Mouse (Mus musculus) spleen, embryonic (tissue): ENCODE measurements around the gene Znhit6.

Experiments
- CTCF ChIA-PET: fragments of 350-600 bp; sonication (Branson Sonifier 250); formaldehyde crosslinking; loops from one replicate; lab custom pipeline; 2022; lab: Charles Lee

The Znhit6 gene

GRCm38 (mm10) chr3:145575743-145576481 is at the start of gene Znhit6:
Znhit6 (plus strand) TSS chr3:145576205.
- CTCF ChIA-PET, result no interaction called here

- CTCF ChIA-PET, result no interaction called here
Measured at GRCm38 (mm10) chr3:145537870-145538269, 38.1 kb upstream of the Znhit6 start.

GRCm38 (mm10) chr3:145548441-145549415 is 27.3 kb upstream of the Znhit6 start:
- CTCF ChIA-PET, result no interaction called here

DNA sequence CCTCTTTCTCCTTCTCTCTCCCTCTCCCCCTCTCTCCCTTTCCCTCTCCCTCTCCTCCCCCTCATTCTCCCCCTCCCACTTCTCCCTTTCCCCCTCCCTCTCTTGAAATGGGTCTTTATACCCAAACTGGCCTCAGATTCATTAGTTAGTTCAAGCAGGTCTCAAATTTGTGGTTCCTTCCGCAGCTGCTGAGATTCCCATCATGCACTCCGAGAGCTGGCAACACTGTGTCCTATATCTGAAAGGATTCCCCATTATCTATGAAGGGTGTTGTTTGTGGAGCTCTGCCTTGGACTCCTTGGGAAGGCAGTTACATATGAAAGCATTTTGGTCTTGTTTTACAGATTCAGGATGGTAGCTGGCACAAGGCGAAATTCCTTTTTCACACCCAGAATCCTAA is 25.8 kb upstream of the Znhit6 start:
- CTCF ChIA-PET, result no interaction called here

DNA sequence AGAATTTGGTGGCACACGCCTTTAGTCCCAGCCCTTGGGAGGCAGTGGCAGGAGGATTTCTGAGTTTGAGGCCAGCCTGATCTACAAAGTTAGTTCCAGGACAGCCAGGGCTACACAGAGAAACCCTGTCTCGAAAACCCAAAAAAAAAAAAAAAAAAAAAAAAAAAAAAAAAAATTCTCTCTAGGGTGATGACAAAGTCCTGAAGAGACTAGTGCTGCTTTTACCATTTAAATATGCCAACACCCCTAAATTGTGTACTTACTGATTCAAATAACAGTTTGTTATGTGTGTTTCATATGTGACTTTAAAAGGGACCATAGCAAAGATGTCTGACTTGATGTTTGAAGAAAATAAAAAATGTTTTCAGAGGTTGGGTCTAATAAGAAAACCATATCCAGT is 21.6 kb upstream of the Znhit6 start:
- CTCF ChIA-PET, result no interaction called here

GRCm38 (mm10) chr3:145556206-145556605 is 19.8 kb upstream of the Znhit6 start:
- CTCF ChIA-PET, result no interaction called here

DNA sequence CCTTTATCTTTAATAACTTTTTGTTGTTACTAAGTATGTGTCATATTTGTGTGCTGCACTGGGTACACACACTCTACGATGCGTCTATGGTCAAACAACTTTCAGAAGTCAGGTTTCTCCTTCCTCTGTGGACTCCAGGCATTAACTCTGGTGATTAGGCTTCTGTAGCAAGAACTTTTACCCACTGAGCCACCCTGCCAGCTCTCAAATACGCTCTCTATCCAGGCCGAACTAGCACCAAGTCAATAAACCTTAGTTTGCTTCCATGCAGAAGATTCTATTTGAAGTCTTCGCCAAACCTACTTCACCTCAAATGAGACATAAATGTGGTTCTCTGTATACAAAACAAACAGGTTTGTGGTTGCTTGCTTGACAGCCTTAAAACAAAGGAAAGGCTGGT is 16.3 kb upstream of the Znhit6 start:
- CTCF ChIA-PET, result no interaction called here

DNA sequence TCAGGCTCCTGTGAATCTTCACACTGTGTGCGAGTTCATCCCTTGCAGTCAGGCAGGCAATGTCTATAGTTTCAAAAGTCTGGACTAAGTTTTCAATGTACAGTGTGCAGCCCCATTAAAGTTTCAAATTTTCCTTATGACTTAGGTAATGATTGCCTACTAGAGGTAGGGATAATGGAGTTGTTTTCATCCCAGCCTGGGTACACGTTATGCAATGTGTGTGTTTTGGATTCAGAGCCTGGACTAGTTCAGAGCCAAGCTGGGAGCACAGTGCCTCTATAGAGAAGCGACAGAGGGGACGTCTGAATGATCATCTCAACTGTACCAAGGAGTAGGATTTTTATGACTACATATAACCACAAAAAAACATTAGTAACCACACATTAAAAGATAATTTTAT is 15.9 kb upstream of the Znhit6 start:
- CTCF ChIA-PET, result no interaction called here

- CTCF ChIA-PET, result interaction anchor here (1.0 kb wide), 1 partner anchor 22 kb away, joined by 3 read pairs; no protein-coding TSS in a partner anchor
Measured at GRCm38 (mm10) chr3:145574468-145574867, 1.5 kb upstream of the Znhit6 start.

DNA sequence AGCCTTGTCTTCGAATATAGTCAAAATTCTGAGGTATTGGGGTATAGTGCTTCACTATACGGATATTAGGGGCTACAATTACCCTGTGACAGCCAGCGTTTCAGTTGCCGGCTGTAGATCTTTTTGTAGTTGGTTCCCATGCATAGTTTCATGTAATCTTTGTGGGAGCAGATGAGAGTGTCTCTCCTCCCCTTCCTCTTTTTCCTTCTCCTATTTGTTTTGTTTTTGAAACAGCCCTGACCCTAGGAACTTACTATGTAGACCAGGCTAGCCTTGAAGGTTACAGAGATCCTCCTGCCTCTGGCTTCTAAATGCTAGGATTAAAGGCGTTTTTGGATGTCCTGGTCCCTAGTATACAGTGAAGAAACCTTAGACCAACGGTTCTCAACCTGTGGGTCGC is 665 bp upstream of the Znhit6 start:
- CTCF ChIA-PET, result interaction anchor here (1.0 kb wide), 1 partner anchor 21 kb away, joined by 3 read pairs; no protein-coding TSS in a partner anchor

GRCm38 (mm10) chr3:145576482-145576822 is 447 bp downstream of the Znhit6 start:
- CTCF ChIA-PET, result no interaction called here

DNA sequence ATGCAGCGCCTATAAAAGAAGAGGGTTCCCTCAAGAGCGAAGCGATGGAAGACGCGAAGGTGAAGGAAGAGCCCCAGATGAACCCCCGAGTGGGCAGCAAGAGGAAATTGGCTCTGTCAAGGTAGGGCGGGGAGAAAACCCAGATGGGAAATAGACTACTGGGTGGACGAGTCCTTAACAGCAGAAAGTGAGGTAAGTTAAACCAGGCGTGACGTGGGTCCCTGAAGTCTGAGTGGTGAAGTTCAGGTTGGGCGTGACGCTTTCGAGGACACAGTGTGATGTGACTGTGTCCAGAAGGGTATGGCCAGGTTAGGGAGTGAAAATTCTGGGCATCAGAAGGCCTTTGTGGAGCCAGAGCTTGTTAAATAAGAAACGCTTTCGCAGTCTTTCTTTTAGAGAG is 871 bp downstream of the Znhit6 start:
- CTCF ChIA-PET, result no interaction called here

DNA sequence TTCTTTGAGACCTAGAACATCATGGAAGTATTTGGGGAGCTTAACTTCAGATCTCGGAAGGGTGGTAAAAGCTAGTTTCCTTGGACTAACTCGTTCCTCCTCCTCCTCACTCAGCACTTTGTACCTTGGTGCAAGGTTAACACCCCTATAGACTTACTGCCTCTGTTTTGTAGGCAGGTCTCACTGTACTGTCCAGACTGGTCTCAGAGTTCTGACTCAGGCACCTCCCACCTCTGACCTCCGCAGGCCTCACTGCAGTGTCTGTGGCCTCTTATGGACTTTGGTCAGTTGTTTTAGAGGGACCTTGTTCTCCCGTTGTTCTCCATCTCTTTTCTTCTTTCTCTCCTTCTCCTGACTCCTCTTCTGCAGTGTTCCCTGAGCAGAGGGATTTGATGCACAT is 7.0 kb downstream of the Znhit6 start:
- CTCF ChIA-PET, result no interaction called here

DNA sequence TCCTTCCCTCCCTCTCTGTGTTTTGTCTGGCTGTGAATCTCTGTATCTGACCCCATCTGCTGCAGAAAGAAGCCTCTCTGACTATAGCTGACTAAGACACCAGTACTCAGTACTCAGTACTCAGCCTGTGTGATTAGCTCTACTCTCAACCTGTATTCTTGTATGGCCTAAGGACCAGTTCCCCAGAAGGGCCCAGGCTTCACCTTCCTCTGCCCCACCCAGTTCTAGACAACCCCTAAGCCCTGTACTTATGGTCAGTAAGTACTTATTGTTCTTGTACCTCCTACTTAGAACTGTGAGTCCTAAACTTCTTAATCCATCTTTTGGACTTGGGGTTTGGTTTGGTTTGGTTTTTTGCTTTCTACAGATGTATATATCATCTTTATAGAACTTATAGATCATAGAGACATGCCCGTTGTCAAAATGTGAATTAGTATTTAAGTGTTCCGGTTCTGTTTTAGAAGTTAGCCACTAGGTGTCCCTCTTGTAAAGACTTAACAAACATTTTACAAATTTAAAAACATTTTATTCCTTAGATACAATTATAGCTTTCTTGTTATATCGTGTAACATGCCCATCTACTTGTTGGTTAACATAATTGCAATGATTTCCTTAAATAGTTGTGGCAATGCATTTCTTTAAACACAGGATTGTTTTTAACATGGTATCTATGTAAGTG is 7.7 kb downstream of the Znhit6 start:
- CTCF ChIA-PET, result no interaction called here

GRCm38 (mm10) chr3:145590562-145590961 is 14.6 kb downstream of the Znhit6 start:
- CTCF ChIA-PET, result no interaction called here

GRCm38 (mm10) chr3:145591841-145592542 is 16.0 kb downstream of the Znhit6 start:
- CTCF ChIA-PET, result no interaction called here

DNA sequence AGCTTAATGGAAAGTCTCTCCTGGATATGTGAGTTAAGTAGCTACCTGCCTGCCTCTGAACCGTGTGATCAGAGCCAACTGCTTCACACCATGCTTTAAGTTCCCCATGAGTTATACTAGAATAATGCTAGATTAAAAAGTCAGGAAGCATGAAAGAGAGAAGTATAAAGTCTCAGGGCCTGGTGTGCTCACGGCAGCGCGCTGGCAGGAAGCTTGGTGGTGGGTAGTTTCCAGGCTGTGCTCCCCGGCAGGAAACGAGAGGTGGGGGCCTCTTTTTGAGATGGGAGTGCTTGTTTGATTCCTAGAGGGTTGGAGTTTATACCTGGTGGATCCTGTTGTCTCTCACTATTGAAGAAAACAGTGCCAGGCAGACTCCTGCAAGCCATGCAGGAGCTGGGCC is 19.3 kb downstream of the Znhit6 start:
- CTCF ChIA-PET, result no interaction called here

GRCm38 (mm10) chr3:145599059-145599458 is 23.1 kb downstream of the Znhit6 start:
- CTCF ChIA-PET, result no interaction called here

- CTCF ChIA-PET, result no interaction called here
Measured at GRCm38 (mm10) chr3:145600801-145601200, 24.8 kb downstream of the Znhit6 start.

DNA sequence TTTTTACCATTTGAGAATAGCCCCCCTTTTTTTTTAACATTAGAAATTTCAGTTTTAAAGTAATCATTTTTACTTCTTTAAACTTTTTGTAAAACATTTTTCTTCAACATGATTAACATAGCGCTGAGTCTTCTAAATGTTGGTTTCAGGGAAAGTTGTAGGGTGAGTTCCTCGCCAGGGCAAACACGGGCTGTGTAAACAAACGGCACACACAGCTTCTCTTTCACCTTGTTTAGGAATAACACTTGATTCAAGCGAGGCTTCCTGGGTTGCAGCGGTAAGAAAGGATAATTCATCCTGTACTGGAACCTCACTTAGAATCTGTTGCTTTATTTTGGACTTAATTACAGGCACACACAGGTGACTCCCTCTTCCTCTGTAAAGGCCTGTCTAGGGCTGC is 25.3 kb downstream of the Znhit6 start:
- CTCF ChIA-PET, result no interaction called here

- CTCF ChIA-PET, result no interaction called here
Measured at GRCm38 (mm10) chr3:145602410-145603206, 26.6 kb downstream of the Znhit6 start.
